Comparison of ENCODE assay signal across 14 mouse cellular contexts in genomic region chr7:75018640-75019039, GRCm38 (mm10).
DNase-seq lines count a peak whose midpoint lies in the region; ATAC-seq and TF ChIP-seq lines count a peak whose summit lies in the region.
"Had no signal": no experiment of that assay in that cellular context is flagged by ENCODE, and none has a peak within 500 bp of the region (broad histone marks: within the 10 kb centered on the region; RNA-seq: fewer than 3 reads in every experiment).

No protein-coding gene starts in this region.

- no peak overlapping the region for H3K4me2 ChIP-seq in embryonic facial prominence, embryonic 13.5 days
- H3K4me2 ChIP-seq in kidney, postnatal 0 days (ENCODE audit: low read length), result no peak overlapping the region
- 0 out of 2 replicates have a peak overlapping the region, but pooled peaks have one; percentile 12 for H3K4me2 ChIP-seq in midbrain, embryonic 15.5 days
- H3K4me2 ChIP-seq in midbrain, embryonic 11.5 days, result no peak overlapping the region
- H3K4me2 ChIP-seq in hindbrain, embryonic 11.5 days (replicated peaks; ENCODE audit: low read depth, low read length), result no peak overlapping the region
- H3K4me2 ChIP-seq: hindbrain, embryonic 14.5 days; liver, embryonic 15.5 days had no signal

- no peaks in the 10 kb centered on the region for H3K36me3 ChIP-seq in embryonic facial prominence, embryonic 13.5 days
- no peaks in the 10 kb centered on the region for H3K36me3 ChIP-seq in embryonic facial prominence, embryonic 10.5 days (replicated peaks)
- H3K36me3 ChIP-seq in kidney, postnatal 0 days (ENCODE audit: insufficient read depth, low read length), result no peaks in the 10 kb centered on the region
- no peaks in the 10 kb centered on the region for H3K36me3 ChIP-seq in midbrain, embryonic 15.5 days (replicated peaks)
- no peaks in the 10 kb centered on the region for H3K36me3 ChIP-seq in midbrain, embryonic 11.5 days (ENCODE audit: control insufficient read depth, insufficient read depth, low read length)
- no peaks in the 10 kb centered on the region for H3K36me3 ChIP-seq in hindbrain, embryonic 11.5 days (ENCODE audit: control insufficient read depth, insufficient read depth, low read length)
- H3K36me3 ChIP-seq: liver, embryonic 15.5 days had no signal

- no peak overlapping the region for H3K9ac ChIP-seq in embryonic facial prominence, embryonic 13.5 days
- H3K9ac ChIP-seq in kidney, postnatal 0 days (ENCODE audit: low read depth, low read length), result no peak overlapping the region
- no peak overlapping the region for H3K9ac ChIP-seq in midbrain, embryonic 15.5 days
- no peak overlapping the region for H3K9ac ChIP-seq in midbrain, embryonic 11.5 days (ENCODE audit: low read length)
- H3K9ac ChIP-seq in hindbrain, embryonic 11.5 days (ENCODE audit: low read depth, low read length), result no peak overlapping the region
- H3K9ac ChIP-seq: hindbrain, embryonic 14.5 days; liver, embryonic 15.5 days had no signal

- H3K9me3 ChIP-seq in embryonic facial prominence, embryonic 13.5 days, result no peaks in the 10 kb centered on the region
- no peaks in the 10 kb centered on the region for H3K9me3 ChIP-seq in embryonic facial prominence, embryonic 10.5 days
- H3K9me3 ChIP-seq in kidney, postnatal 0 days (replicated peaks; ENCODE audit: low read length), result no peaks in the 10 kb centered on the region
- H3K9me3 ChIP-seq in midbrain, embryonic 15.5 days, result no peaks in the 10 kb centered on the region
- no peaks in the 10 kb centered on the region for H3K9me3 ChIP-seq in midbrain, embryonic 11.5 days (ENCODE audit: control insufficient read depth, low read length)
- H3K9me3 ChIP-seq in hindbrain, embryonic 11.5 days (ENCODE audit: control insufficient read depth, low read length), result no peaks in the 10 kb centered on the region
- H3K9me3 ChIP-seq: liver, embryonic 15.5 days had no signal

- no peak for DNase-seq in embryonic facial prominence, embryonic 10.5 days (ENCODE audit: low spot score)
- peak; percentile 41 for DNase-seq in kidney, postnatal 0 days (ENCODE audit: low spot score)
- DNase-seq in kidney, adult 11 months, result no peak
- DNase-seq in midbrain, embryonic 11.5 days (ENCODE audit: low spot score, missing footprints), result no peak
- peak; percentile 4 to 37 for DNase-seq in lung, postnatal 4 days
- no peak for DNase-seq in hindbrain, embryonic 11.5 days (ENCODE audit: low spot score)
- DNase-seq: cerebellum, adult 8-10 months; gastrocnemius, adult 2 months; heart, adult 2 months; kidney, adult 8-10 months had no signal

- 52% methylated on average over 7 of the region's 7 CpGs for WGBS in embryonic facial prominence, embryonic 13.5 days
- 68% methylated on average over 7 of the region's 7 CpGs for WGBS in embryonic facial prominence, embryonic 10.5 days
- 47% methylated on average over 7 of the region's 7 CpGs for WGBS in kidney, postnatal 0 days
- 29% methylated on average over 7 of the region's 7 CpGs for WGBS in midbrain, embryonic 15.5 days
- 57% methylated on average over 7 of the region's 7 CpGs for WGBS in midbrain, embryonic 11.5 days
- WGBS in hindbrain, embryonic 11.5 days, result 75% methylated on average over 7 of the region's 7 CpGs

- no peak for TF ChIP-seq CTCF in kidney, postnatal 0 days (IDR thresholded peaks at IDR 0.05; ENCODE audit: low read depth)

- ATAC-seq in embryonic facial prominence, embryonic 13.5 days (ENCODE audit: insufficient number of reproducible peaks, insufficient read depth, low FRiP score, low TSS enrichment, low read depth), result 0 out of 2 replicates have a peak, but pooled peaks have one; percentile 32
- ATAC-seq in kidney, postnatal 0 days (replicated peaks; ENCODE audit: low FRiP score, low read depth), result no peak
- ATAC-seq in midbrain, embryonic 15.5 days (replicated peaks), result peak; percentile 65; the same call in 1 of the 2 replicates
- ATAC-seq in midbrain, embryonic 11.5 days (ENCODE audit: low FRiP score), result no peak
- no peak for ATAC-seq in hindbrain, embryonic 11.5 days (ENCODE audit: low FRiP score)

- no peaks in the 10 kb centered on the region for H3K27me3 ChIP-seq in embryonic facial prominence, embryonic 13.5 days
- no peaks in the 10 kb centered on the region for H3K27me3 ChIP-seq in embryonic facial prominence, embryonic 10.5 days (replicated peaks; ENCODE audit: low read depth, poor library complexity, severe bottlenecking)
- H3K27me3 ChIP-seq in kidney, postnatal 0 days (ENCODE audit: insufficient read depth, low read length), result no peaks in the 10 kb centered on the region
- no peaks in the 10 kb centered on the region for H3K27me3 ChIP-seq in midbrain, embryonic 15.5 days (replicated peaks)
- H3K27me3 ChIP-seq in midbrain, embryonic 11.5 days (ENCODE audit: control insufficient read depth, insufficient read depth, low read length), result no peaks in the 10 kb centered on the region
- no peaks in the 10 kb centered on the region for H3K27me3 ChIP-seq in hindbrain, embryonic 11.5 days (ENCODE audit: control insufficient read depth, insufficient read depth, low read length)
- H3K27me3 ChIP-seq: liver, embryonic 15.5 days had no signal

- H3K27ac ChIP-seq in embryonic facial prominence, embryonic 13.5 days, result no peak overlapping the region
- no peak overlapping the region for H3K27ac ChIP-seq in embryonic facial prominence, embryonic 10.5 days (replicated peaks)
- no peak overlapping the region for H3K27ac ChIP-seq in kidney, postnatal 0 days
- H3K27ac ChIP-seq in midbrain, embryonic 15.5 days, result peak overlapping the region; percentile 45
- H3K27ac ChIP-seq in midbrain, embryonic 11.5 days (ENCODE audit: low read depth, low read length), result no peak overlapping the region
- H3K27ac ChIP-seq in hindbrain, embryonic 11.5 days (ENCODE audit: low read depth, low read length), result no peak overlapping the region
- H3K27ac ChIP-seq: gastrocnemius, adult 2 months; heart, adult 2 months; hindbrain, embryonic 14.5 days; liver, embryonic 15.5 days had no signal

- H3K4me3 ChIP-seq in embryonic facial prominence, embryonic 13.5 days, result no peak overlapping the region
- H3K4me3 ChIP-seq in embryonic facial prominence, embryonic 10.5 days, result no peak overlapping the region
- H3K4me3 ChIP-seq in kidney, postnatal 0 days (replicated peaks; ENCODE audit: low read depth, low read length), result no peak overlapping the region
- no peak overlapping the region for H3K4me3 ChIP-seq in midbrain, embryonic 15.5 days
- H3K4me3 ChIP-seq in midbrain, embryonic 11.5 days (ENCODE audit: low read depth, low read length), result no peak overlapping the region
- H3K4me3 ChIP-seq in hindbrain, embryonic 11.5 days (ENCODE audit: low read depth, low read length), result no peak overlapping the region
- H3K4me3 ChIP-seq: gastrocnemius, adult 2 months; heart, adult 2 months; liver, embryonic 15.5 days had no signal

- H3K4me1 ChIP-seq in embryonic facial prominence, embryonic 13.5 days, result no peaks in the 10 kb centered on the region
- no peaks in the 10 kb centered on the region for H3K4me1 ChIP-seq in embryonic facial prominence, embryonic 10.5 days
- H3K4me1 ChIP-seq in kidney, postnatal 0 days (replicated peaks; ENCODE audit: insufficient read depth, low read length), result no peaks in the 10 kb centered on the region
- no peaks in the 10 kb centered on the region for H3K4me1 ChIP-seq in midbrain, embryonic 15.5 days
- H3K4me1 ChIP-seq in midbrain, embryonic 11.5 days (ENCODE audit: control insufficient read depth, insufficient read depth, low read length), result no peaks in the 10 kb centered on the region
- no peaks in the 10 kb centered on the region for H3K4me1 ChIP-seq in hindbrain, embryonic 11.5 days (replicated peaks; ENCODE audit: control insufficient read depth, insufficient read depth, low read length)
- H3K4me1 ChIP-seq: liver, embryonic 15.5 days had no signal

Comparison
In these comparisons a context has a peak if more than half of its experiments do, and no peak if none do; other contexts are left out.
1. ATAC-seq: peak in embryonic facial prominence, embryonic 13.5 days (single experiment) and midbrain, embryonic 15.5 days (single experiment); none in kidney, postnatal 0 days (single experiment), midbrain, embryonic 11.5 days (single experiment) and hindbrain, embryonic 11.5 days (single experiment).
2. DNase-seq: peak in kidney, postnatal 0 days (single experiment) and lung, postnatal 4 days (2 of 2); none in embryonic facial prominence, embryonic 10.5 days (single experiment), kidney, adult 11 months (single experiment), midbrain, embryonic 11.5 days (single experiment) and hindbrain, embryonic 11.5 days (single experiment).